Mouse (Mus musculus) brown adipose tissue, adult 24 weeks (tissue): Measurements from ENCODE around the gene Cds2. TPM values are rescaled to one million over a fixed set of nuclear protein-coding genes. Genes with fewer than 3 reads are reported as not detected.

ENCODE experiments used
- H3K27ac ChIP-seq: fragments of 200-500 bp; replicated peaks from 2 replicates; pipeline ENCODE4 v1.5.1; 2012; ENCODE audit warnings: low read depth, mild to moderate bottlenecking, low read length
- H3K4me1 ChIP-seq: fragments of 200-500 bp; 2 replicates; pipeline ENCODE4 v1.6.1; 2012; ENCODE audit warnings: low read length, mixed read lengths; ENCODE audit not compliant: control insufficient read depth, insufficient read depth, insufficient read length
- H3K4me3 ChIP-seq: fragments of 200-500 bp; 2 replicates; pipeline ENCODE4 v1.5.1; 2012; ENCODE audit warnings: low read depth, mild to moderate bottlenecking, low read length, moderate library complexity; ENCODE audit not compliant: insufficient read depth
- polyA plus RNA-seq: library from polyadenylated mRNA; stranded (reverse); fragments of >200 nt; gene quantifications from 2 replicates; pipeline ENCODE4 v1.2.4, GENCODE M21; 2012; ENCODE audit not compliant: missing spikeins, insufficient read depth, insufficient read length

Cds2 gene
- polyA plus RNA-seq, 1 experiment: 27.4 TPM

DNA sequence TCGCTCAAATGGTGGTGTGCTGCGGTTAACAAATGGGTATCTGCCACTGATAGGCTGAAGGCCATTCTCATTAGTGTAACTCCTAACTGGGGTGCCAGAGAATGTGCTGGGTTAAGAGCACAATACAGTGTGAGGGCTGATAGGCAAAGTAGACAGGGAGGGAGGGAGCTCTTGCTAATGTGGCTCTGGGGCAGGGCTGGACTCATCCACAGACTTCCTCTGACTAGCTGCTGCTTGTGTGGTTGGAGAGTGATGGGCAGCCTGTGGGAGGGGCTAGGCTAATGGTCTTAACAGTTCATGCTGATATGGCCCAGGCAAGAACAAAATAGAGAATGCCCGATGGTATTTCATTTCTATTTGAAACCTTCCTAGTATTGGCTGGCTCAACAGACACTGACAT lies 78.3 kb downstream of the Cds2 start:
- H3K27ac ChIP-seq: no peak overlapping the region
- no peaks in the 10 kb centered on the region for H3K4me1 ChIP-seq
- no peak overlapping the region for H3K4me3 ChIP-seq

DNA sequence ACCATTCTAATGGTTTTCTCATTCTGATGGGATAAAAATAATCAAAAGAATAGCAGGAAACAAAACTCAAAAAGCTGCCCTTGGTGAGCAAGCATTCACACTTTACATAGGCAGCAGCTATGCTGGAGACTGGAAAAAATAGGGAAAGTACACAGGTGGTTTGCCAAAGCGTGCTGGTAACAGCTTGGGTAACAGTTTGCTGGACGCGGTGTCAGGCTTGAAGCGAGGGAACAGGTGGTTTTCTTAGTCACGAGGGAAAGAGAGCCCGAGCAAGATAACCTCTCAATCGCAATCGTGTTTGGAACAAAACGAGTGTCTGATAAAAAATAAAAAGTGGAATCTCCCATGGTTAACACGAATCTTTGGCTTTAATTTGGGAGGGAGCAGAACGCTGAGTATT lies 80.9 kb downstream of the Cds2 start:
- no peak overlapping the region for H3K27ac ChIP-seq

More for the DNA sequence above, 80.9 kb downstream of the Cds2 start:
- no peaks in the 10 kb centered on the region for H3K4me1 ChIP-seq
- H3K4me3 ChIP-seq: no peak overlapping the region

Other genes starting within 250 kb of the Cds2 start
- gene Rassf2, start 232.9 kb upstream of the Cds2 start, polyA plus RNA-seq: 7.8 and 18.5 TPM in 2 replicates
- 4.5 and 12.3 TPM in 2 replicates for gene Slc23a2, start 118.0 kb upstream of the Cds2 start, polyA plus RNA-seq
- gene Tmem230, start 15.3 kb upstream of the Cds2 start, polyA plus RNA-seq: 24.9 and 31.3 TPM in 2 replicates
- gene Pcna, start 9.8 kb upstream of the Cds2 start, polyA plus RNA-seq: 46.7 and 56.1 TPM in 2 replicates
- gene Prokr2, start 122.3 kb downstream of the Cds2 start, polyA plus RNA-seq: not detected in 2 replicates